Mouse (Mus musculus) yolk sac, embryonic 10.5 days (tissue): ENCODE results near the gene Gpr37l1.

Source experiments
- DNase-seq: peaks from one replicate; pipeline ENCODE4 v3.0.0-alpha.2; 2017; ENCODE audit warnings: low spot score

Gpr37l1 gene

DNA sequence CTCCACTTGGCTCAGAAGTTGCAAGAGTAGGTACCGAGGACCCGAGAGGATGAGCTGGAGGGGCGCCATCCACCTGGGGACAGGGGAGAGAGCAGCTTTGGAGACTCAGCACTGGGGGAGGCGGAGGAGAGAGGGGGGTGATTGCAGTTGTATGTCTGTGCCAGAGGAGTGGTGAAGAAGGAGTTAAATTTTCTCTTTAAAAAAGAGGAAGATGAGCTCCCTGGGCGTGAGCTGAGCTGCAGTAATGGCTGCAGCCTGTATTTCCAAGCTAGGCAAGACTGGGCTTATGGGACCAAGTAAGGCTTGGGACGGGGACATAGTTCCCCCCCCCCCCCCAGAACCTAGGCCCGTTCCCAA lies 19.8 kb downstream of the Gpr37l1 start:
- DNase-seq, result no peak

DNA sequence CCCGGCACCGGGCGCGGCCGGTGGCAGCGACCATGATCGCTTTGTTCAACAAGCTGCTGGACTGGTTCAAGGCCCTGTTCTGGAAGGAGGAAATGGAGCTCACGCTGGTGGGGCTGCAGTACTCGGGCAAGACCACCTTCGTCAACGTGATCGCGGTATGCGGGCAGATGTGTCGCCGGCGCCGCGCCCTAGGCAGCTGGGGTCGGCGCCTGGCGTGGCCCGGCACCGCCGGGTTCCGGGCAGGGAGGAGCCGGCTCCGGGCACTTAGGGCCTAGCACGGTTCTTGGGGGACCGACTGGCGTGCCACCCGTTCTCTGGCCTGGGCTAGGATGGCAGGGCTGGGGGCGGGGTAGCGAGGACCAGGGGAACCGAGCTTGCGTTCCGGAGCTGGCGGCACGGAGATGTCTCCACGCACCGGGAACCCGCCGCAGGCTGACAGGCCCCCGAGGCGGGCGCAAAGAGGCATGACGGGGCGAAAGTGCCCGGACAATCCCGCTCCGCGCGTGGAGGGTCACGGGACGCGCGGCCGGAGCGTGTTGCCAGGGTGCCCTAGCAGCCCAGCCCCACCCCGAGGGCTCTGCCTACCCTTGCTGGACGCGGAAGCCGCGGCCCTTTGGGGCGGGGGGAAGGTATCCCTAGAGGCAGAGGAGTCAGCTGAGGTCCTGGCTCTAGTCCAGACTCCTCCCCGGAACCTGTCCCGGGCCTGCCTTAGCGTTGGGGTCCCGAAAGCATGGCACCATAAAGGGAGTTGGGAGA lies 20.4 kb downstream of the Gpr37l1 start:
- DNase-seq, result peak; percentile 78

GRCm38 (mm10) chr1:135146077-135146945 lies 21.2 kb downstream of the Gpr37l1 start, which contains the start of gene Arl8a:
Arl8a (plus strand) TSS chr1:135146824.
- peak; percentile 78 for DNase-seq

DNA sequence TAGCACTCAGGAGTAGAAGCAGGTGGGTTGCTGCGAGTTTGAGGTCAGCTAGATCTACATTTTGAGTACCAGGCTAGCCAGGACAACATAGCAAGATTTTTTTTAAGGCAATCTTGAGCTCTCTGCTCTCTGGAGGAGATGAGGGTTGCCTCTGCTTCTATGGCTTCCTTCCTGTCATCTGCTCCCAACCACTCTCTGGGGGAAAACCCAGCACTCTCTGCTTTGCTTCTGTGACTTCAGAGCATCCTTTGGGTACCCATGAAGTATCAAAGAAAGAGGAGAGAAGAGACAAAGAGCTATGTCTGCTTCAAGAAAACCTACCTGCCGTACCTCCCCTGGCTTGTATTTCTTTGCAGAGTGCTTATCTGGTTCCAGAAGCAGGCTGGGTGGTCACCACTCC lies 23.5 kb downstream of the Gpr37l1 start:
- no peak for DNase-seq

DNA sequence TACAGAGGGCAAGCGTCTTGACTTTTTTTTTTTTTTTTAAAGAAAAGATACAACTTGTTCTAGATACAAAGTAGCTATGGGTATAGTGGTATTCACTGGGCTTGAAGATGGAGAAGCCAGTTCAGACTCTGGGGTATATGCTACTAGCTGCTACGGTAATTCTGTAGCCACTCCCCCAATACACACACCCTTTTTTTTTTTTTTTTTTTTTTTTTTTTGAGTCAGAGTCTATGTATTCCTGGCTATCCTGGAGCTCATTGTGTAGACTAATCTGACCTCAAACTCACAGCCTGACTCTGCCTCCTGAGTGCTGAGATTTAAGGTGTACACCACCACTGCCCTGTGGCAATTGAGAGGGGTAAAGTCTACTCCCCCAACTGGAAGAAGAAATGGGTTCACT lies 25.0 kb downstream of the Gpr37l1 start:
- no peak for DNase-seq

GRCm38 (mm10) chr1:135139906-135140305 lies 27.6 kb downstream of the Gpr37l1 start:
- DNase-seq, result no peak

GRCm38 (mm10) chr1:135136500-135136899 lies 31.0 kb downstream of the Gpr37l1 start:
- peak; percentile 57 for DNase-seq

- DNase-seq, result no peak
These were observed 32.2 kb downstream of the Gpr37l1 start for GRCm38 (mm10) chr1:135135111-135135787.

DNA sequence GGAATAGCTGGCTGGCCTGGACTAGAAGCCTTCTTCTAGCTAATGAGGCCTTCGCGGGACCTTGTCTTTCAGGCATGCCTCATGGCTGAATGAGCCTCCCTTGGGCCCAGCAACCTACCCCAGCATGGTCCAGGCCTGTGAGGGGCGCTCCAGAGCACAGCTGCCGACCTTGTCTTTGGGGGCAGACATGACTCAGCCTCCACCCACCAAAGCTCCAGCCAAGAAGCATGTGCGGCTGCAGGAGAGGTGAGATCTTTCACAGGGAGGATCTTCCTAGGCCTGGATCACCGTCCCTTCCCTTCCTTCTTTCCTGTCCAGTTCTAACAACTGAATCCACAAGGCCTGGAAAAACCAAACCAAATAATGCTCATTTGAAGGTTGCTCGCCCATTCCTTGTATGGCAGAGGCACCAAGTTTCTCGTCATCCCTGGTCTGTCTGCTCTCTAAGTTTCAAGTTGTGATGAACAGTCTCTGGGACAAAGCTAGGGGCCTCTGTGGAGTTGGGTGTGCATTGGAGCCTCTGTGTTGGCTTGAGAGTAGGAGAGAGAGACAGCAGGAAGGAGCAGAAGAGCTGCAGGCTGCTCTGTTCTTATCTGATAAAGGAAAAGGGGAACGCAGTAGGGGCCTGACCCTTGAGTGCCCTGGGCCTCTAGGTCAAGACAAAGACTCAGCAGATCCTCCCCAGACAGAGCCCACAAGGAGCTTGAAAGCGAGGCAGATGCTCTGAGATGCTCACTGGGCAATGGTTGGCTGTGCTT lies 33.6 kb downstream of the Gpr37l1 start:
- DNase-seq, result no peak

DNA sequence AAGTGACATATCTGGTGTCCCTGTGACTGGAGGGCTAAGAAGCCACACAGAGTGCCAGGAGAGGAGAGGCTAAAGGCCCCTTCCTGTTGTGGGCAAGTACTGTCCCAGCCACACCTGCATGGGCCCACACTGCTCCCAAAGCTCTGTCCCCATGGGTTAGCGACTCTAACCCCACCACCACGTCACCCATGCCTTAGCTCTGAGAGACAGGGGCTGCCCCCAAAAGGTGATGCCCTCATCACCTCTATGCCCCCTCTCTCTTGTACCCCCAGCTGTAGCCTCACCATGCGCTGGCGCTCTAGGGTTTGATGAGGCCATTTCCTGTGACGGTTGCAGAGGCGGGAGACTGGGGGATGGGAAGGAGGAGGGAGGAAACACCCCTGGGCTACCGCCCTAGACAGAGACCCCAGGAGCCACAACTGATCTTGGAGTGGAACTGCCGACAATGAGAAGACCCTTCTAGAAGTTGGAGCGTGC lies 34.5 kb downstream of the Gpr37l1 start:
- no peak for DNase-seq

- DNase-seq, result no peak
These were observed 35.0 kb downstream of the Gpr37l1 start, which contains the start of gene Ptpn7 for GRCm38 (mm10) chr1:135132473-135132872. Ptpn7 (plus strand) TSS chr1:135132700.

GRCm38 (mm10) chr1:135131560-135131959 lies 35.9 kb downstream of the Gpr37l1 start:
- no peak for DNase-seq

DNA sequence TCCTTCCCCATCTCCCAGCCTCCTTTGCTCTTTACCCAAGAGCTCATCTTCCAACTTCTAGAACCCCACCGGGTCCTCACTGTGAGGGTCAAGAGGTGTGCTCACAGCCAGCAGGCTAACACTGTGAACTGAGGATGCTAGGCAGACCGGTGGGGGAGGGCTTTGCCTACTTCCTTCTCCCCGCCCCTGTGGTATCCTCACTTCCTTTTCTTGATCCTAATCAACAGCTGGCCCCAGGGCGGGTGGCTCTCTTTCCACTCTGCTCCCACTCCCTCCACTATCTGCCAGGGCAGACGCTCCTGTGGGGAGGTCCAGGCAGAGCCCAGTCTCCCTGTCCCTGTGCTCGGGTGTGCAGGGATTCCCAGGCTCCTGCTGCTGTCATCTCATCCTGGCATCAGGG lies 36.4 kb downstream of the Gpr37l1 start:
- DNase-seq, result no peak

DNA sequence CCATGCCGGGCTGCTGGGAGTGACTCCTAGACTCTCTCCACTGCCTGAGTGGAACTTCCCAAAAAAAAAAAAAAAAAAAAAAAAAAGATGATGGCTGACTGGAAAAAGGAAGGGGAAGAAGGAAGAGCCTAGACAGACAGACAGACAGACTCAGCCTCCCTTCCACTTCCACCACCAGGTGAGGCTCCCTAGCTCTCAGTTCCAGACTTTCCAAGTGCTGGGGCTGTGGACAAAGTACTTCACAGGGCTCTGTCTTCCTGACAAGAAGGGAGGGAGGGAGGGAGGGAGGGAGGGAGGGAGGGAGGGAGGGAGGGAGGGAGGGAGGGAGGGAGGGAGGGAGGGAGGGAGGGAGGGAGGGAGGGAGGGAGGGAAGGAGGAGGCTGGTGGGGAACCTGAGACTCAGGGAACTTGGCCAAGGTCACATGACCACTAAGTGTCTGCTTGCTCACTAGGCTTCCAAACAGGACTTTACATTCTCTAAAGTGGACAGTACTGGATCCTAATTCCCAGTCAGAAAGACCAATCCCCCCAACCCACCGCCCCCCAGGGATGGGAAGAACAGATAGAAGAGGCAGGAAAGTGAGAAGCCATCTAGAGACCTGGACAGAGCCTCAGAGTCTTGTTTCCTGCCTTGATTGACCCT lies 37.0 kb downstream of the Gpr37l1 start:
- no peak for DNase-seq

DNA sequence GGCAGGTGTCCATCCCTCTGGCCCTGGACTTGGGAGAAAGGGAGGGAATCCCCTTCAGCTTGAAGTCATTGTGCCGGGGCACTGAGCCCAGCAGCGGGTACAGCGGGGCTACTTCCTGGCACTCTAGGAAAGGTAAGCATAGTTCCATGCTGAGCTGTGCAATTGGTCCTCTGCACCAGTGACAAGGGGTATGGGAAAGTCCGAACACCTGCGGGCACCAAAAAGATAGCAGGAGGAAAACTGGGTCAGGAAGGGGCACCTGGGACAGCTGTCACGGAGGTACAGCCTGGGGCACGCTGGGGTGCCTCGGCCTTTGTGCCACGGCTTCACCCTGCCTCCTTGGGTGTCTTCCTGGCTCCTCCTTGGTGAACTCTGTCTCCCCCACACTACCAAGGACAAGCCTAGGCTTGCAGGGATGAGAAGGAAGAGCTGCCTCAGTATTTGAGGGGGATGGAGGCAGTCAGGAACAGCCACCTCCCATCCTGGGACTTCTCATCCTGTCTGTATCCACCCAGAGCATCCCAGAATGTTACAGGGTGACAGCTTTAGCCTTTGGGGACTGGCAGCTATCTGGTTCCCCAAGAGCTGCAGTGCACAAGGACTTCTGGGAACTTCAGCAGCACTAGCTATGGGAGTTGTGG lies 37.8 kb downstream of the Gpr37l1 start:
- DNase-seq, result no peak

GRCm38 (mm10) chr1:135128986-135129385 lies 38.5 kb downstream of the Gpr37l1 start:
- DNase-seq, result no peak

GRCm38 (mm10) chr1:135128011-135128441 lies 39.5 kb downstream of the Gpr37l1 start:
- DNase-seq, result no peak

DNA sequence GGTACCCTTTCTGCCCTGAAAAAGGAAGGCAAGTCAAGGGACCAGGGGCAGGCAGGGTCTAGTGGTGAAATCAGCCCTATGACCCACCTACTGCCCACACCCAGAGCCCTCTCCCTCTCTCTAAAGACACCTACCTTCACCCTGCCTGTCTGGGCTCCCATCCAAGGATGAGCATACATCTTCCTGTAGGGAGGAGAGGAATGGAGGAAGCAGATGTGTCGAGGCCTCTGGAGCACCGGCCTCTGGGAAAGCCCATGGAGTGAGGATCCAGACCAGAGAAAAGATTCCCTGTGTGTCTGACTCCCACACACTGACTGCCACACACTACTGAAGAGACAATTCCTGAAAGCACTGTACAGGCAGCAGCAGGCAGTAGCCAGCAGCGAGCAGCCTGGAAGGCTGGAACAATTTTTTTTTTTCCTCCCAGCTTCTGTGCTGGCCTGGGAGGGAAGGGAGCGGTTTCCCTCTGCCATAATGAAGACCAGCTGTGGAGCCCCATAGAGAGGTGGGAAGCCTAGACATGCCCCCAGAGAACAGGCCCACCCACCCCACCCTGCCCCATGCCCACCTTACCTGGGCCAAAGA lies 40.9 kb downstream of the Gpr37l1 start:
- no peak for DNase-seq

GRCm38 (mm10) chr1:135125990-135126389 lies 41.5 kb downstream of the Gpr37l1 start:
- DNase-seq, result no peak
